Mouse (Mus musculus) forebrain, embryonic 14.5 days (tissue): ENCODE measurements at regions not wholly inside any gene's neighbourhood (a gene's known extent, or its start where the extent isn't known, plus 50 kb on each side); places are given as distances from the start of the nearest gene placed in this dataset.

ENCODE experiments used
- ATAC-seq: fragments of 200-750 bp; cut with Nextera tagmentation; 2 replicates; pipeline ENCODE4 v1.8.0; 2017; ENCODE audit warnings: mild to moderate bottlenecking, moderate library complexity
- DNase-seq: peaks from one replicate; pipeline ENCODE4 v3.0.0-alpha.2; 2015; ENCODE audit warnings: low spot score
- H3K27ac ChIP-seq: fragments of 300-500 bp; sonication (generic); 2 replicates; pipeline ENCODE4 v1.5.1; 2014; ENCODE audit warnings: low read depth, mild to moderate bottlenecking, control low read depth, low read length, moderate library complexity
- H3K27me3 ChIP-seq: fragments of 300-500 bp; sonication (generic); replicated peaks from 2 replicates; pipeline ENCODE4 v1.6.1; 2014; ENCODE audit warnings: low read length, control low read depth, mixed read lengths; ENCODE audit not compliant: control insufficient read depth, insufficient read depth
- H3K36me3 ChIP-seq: fragments of 300-500 bp; sonication (generic); 2 replicates; pipeline ENCODE4 v1.6.1; 2014; ENCODE audit warnings: low read length, control low read depth; ENCODE audit not compliant: control insufficient read depth, insufficient read depth
- H3K4me1 ChIP-seq: fragments of 300-500 bp; sonication (generic); 2 replicates; pipeline ENCODE4 v1.6.1; 2014; ENCODE audit warnings: antibody characterized with exemption, low read length, control low read depth; ENCODE audit not compliant: control insufficient read depth, insufficient read depth
- H3K4me2 ChIP-seq: fragments of 300-500 bp; sonication (generic); 2 replicates; pipeline ENCODE4 v1.6.1; 2014; ENCODE audit warnings: mild to moderate bottlenecking, control low read depth, low read length
- H3K4me3 ChIP-seq: fragments of 300-500 bp; sonication (generic); 2 replicates; pipeline ENCODE4 v1.5.1; 2014; ENCODE audit warnings: low read depth, low read length, control low read depth
- H3K9ac ChIP-seq: fragments of 300-500 bp; sonication (generic); 2 replicates; pipeline ENCODE4 v1.6.1; 2014; ENCODE audit warnings: mild to moderate bottlenecking, low read length, control low read depth, moderate library complexity
- H3K9me3 ChIP-seq: fragments of 300-500 bp; sonication (generic); replicated peaks from 2 replicates; pipeline ENCODE4 v1.6.1; 2016; ENCODE audit warnings: low read length, control low read depth, mixed read lengths; ENCODE audit not compliant: control insufficient read depth
- WGBS: fragments of 180-500 bp; shearing (Covaris S2); extraction: QIAGEN DNeasy Blood & Tissue Kit; methylation state at CpG from one replicate; pipeline ENCODE4 v1.1.7; 2014; 5-methylcytosine and 5-hydroxymethylcytosine counted together

GRCm38 (mm10) chr1:128642212-128642611 is 50.1 kb upstream of the Cxcr4 start:
- 0 out of 2 replicates have a peak, but pooled peaks cover 6% of the 10 kb centered on the region for H3K4me1 ChIP-seq
- no peak overlapping the region for H3K27ac ChIP-seq
- H3K9ac ChIP-seq: no peak overlapping the region
- H3K4me3 ChIP-seq: no peak overlapping the region
- H3K4me2 ChIP-seq: no peak overlapping the region
- no peaks in the 10 kb centered on the region for H3K36me3 ChIP-seq
- H3K9me3 ChIP-seq: no peaks in the 10 kb centered on the region
- WGBS: 88% methylated on average over 2 of the region's 2 CpGs
- ATAC-seq (no peak), DNase-seq (no peak)
- no peaks in the 10 kb centered on the region for H3K27me3 ChIP-seq
